Mouse (Mus musculus) stomach, postnatal 0 days (tissue): ENCODE results near the gene Zfp637. TPM values are rescaled to one million over a fixed set of nuclear protein-coding genes. Genes with fewer than 3 reads are reported as not detected.

Experiments used
- ATAC-seq: fragments of 200-750 bp; cut with Nextera tagmentation; 2 replicates; pipeline ENCODE4 v1.8.0; 2017; ENCODE audit not compliant: low FRiP score, low TSS enrichment
- DNase-seq: peaks from one replicate; pipeline ENCODE4 v3.0.0-alpha.2; 2016; ENCODE audit warnings: low spot score
- H3K27ac ChIP-seq: fragments of 300-500 bp; sonication (generic); replicated peaks from 2 replicates; pipeline ENCODE4 v1.5.1; 2014; ENCODE audit warnings: mild to moderate bottlenecking, control low read depth
- H3K27me3 ChIP-seq: fragments of 300-500 bp; sonication (generic); 2 replicates; pipeline ENCODE4 v1.6.1; 2014; ENCODE audit warnings: low read length; ENCODE audit not compliant: control insufficient read depth, insufficient read depth
- H3K36me3 ChIP-seq: fragments of 300-500 bp; sonication (generic); 2 replicates; pipeline ENCODE4 v1.6.1; 2014; ENCODE audit warnings: low read length, mixed read lengths; ENCODE audit not compliant: control insufficient read depth, insufficient read depth
- H3K4me1 ChIP-seq: fragments of 300-500 bp; sonication (generic); replicated peaks from 2 replicates; pipeline ENCODE4 v1.6.1; 2014; ENCODE audit warnings: antibody characterized with exemption; ENCODE audit not compliant: control insufficient read depth, insufficient read depth
- H3K4me2 ChIP-seq: fragments of 300-500 bp; sonication (generic); replicated peaks from 2 replicates; pipeline ENCODE4 v1.6.1; 2014; ENCODE audit warnings: low read depth, mild to moderate bottlenecking, control low read depth, moderate library complexity
- H3K4me3 ChIP-seq: fragments of 300-500 bp; sonication (generic); 2 replicates; pipeline ENCODE4 v1.5.1; 2014; ENCODE audit warnings: low read depth, low read length, control low read depth
- H3K9ac ChIP-seq: fragments of 300-500 bp; sonication (generic); 2 replicates; pipeline ENCODE4 v1.6.1; 2014; ENCODE audit warnings: mild to moderate bottlenecking, low read length, control low read depth, mixed read lengths
- H3K9me3 ChIP-seq: fragments of 300-500 bp; sonication (generic); 2 replicates; pipeline ENCODE4 v1.6.1; 2016; ENCODE audit warnings: low read length; ENCODE audit not compliant: control insufficient read depth
- CTCF ChIP-seq: IDR thresholded peaks from 2 replicates; pipeline ENCODE4 v1.5.1; 2016; ENCODE audit warnings: antibody characterized with exemption, low read depth, mild to moderate bottlenecking, moderate library complexity
- EP300 ChIP-seq: optimal IDR thresholded peaks from 2 replicates; pipeline ENCODE3; 2016; ENCODE audit warnings: antibody characterized with exemption
- WGBS: fragments of 180-500 bp; shearing (Covaris S2); extraction: QIAGEN DNeasy Blood & Tissue Kit; methylation state at CpG from one replicate; pipeline ENCODE4 v1.1.7; 2014; 5-methylcytosine and 5-hydroxymethylcytosine counted together
- polyA plus RNA-seq: library from polyadenylated mRNA; unstranded; fragments of >200 nt; fragmentation: Nextera tagmentation; extraction: Ambion mirVana; gene quantifications from 2 replicates; pipeline ENCODE4 v1.2.1, GENCODE M21; 2015

Zfp637 gene
- polyA plus RNA-seq, 1 experiment from 2014 or later, result 59.2 TPM

GRCm38 (mm10) chr6:117890257-117890656 lies 49.3 kb downstream of the Zfp637 start:
- DNase-seq, result no peak
- Histone ChIP-seq H3K4me3 (no peak overlapping the region), H3K27me3 (no peaks in the 10 kb centered on the region), H3K27ac (no peak overlapping the region), H3K36me3 (no peaks in the 10 kb centered on the region), H3K4me2 (no peak overlapping the region), H3K9me3 (no peaks in the 10 kb centered on the region), H3K9ac (no peak overlapping the region), H3K4me1 (no peaks in the 10 kb centered on the region)
- WGBS, result 70% methylated on average over 6 of the region's 6 CpGs
- TF ChIP-seq EP300, result no peak
- no peak for TF ChIP-seq CTCF
- no peak for ATAC-seq

GRCm38 (mm10) chr6:117891369-117892160 lies 50.6 kb downstream of the Zfp637 start:
- TF ChIP-seq CTCF, result peak; percentile 8; the same call in 1 of the 2 replicates
- no peak for TF ChIP-seq EP300
- Histone ChIP-seq H3K4me2 (0 out of 2 replicates have a peak overlapping the region, but pooled peaks have one; percentile 5), H3K9me3 (no peaks in the 10 kb centered on the region), H3K27ac (peak overlapping the region; percentile 45; the same call in 1 of the 2 replicates), H3K4me1 (no peaks in the 10 kb centered on the region), H3K36me3 (no peaks in the 10 kb centered on the region), H3K27me3 (no peaks in the 10 kb centered on the region), H3K4me3 (no peak overlapping the region), H3K9ac (no peak overlapping the region)
- DNase-seq, result peak; percentile 62
- WGBS, result 37% methylated on average over 14 of the region's 14 CpGs
- peak; percentile 91 for ATAC-seq

- H3K9ac ChIP-seq, result no peak overlapping the region
- H3K36me3 ChIP-seq, result no peaks in the 10 kb centered on the region
- no peaks in the 10 kb centered on the region for H3K4me1 ChIP-seq
- no peaks in the 10 kb centered on the region for H3K27me3 ChIP-seq
- TF ChIP-seq CTCF, result no peak
- TF ChIP-seq EP300, result no peak
- WGBS, result 64% methylated on average over 3 of the region's 3 CpGs
- ATAC-seq (no peak), DNase-seq (no peak)
- no peaks in the 10 kb centered on the region for H3K9me3 ChIP-seq
- no peak overlapping the region for H3K4me3 ChIP-seq
- H3K4me2 ChIP-seq, result no peak overlapping the region
- no peak overlapping the region for H3K27ac ChIP-seq
Observed at GRCm38 (mm10) chr6:117892386-117892785, 51.4 kb downstream of the Zfp637 start.

- Histone ChIP-seq H3K4me2 (no peak overlapping the region), H3K4me1 (no peaks in the 10 kb centered on the region), H3K9me3 (no peaks in the 10 kb centered on the region), H3K27me3 (no peaks in the 10 kb centered on the region), H3K4me3 (no peak overlapping the region), H3K9ac (no peak overlapping the region), H3K36me3 (no peaks in the 10 kb centered on the region), H3K27ac (no peak overlapping the region)
- TF ChIP-seq EP300, result no peak
- TF ChIP-seq CTCF, result no peak
- 67% methylated on average over 2 of the region's 2 CpGs for WGBS
- DNase-seq, result no peak
- ATAC-seq, result no peak
Observed at GRCm38 (mm10) chr6:117893435-117893834, 52.5 kb downstream of the Zfp637 start.

Other genes with a start within 250 kb of the Zfp637 start
- gene Zfp239, start 20.9 kb downstream of the Zfp637 start, polyA plus RNA-seq, result 1.7 and 2.0 TPM in 2 replicates
- 388 and 401 TPM in 2 replicates for gene Hnrnpf, start 59.1 kb downstream of the Zfp637 start, polyA plus RNA-seq
- 4.2 and 5.8 TPM in 2 replicates for gene Fxyd4, start 96.5 kb downstream of the Zfp637 start, polyA plus RNA-seq
- gene Rasgef1a, start 170.3 kb downstream of the Zfp637 start, polyA plus RNA-seq, result 0.13 and 0.19 TPM in 2 replicates